Mouse (Mus musculus): ENCODE data around the gene Dip2a.

DNA sequence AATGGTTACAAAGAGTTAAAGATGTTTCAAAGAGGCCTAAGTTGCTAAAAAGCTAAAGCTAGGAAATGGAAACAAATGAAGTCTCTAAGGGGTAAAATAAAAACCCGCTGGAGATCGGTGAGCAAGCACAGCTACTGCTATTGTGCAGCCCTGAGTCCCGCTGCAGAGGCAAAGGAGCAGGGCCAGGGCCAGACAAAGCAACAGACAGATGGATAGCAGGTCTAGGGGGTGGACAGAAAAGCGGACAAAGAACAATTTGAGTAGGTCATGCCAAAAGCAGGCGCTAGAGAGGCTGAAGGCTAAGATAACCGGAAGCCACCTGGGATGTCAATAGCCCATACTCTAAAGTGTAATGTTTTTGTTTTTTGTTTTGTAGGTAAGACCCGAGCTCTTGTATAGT is 94.2 kb downstream of the Dip2a start:
- no peak for TF ChIP-seq CTCF (IDR thresholded peaks at IDR 0.05)
- no peak for TF ChIP-seq POLR2A (IDR thresholded peaks at IDR 0.05; ENCODE audit: insufficient read depth, low read depth, low read length)
- TF ChIP-seq EP300 (IDR thresholded peaks at IDR 0.05; ENCODE audit: insufficient read depth, low read depth, low read length): no peak

Measured in heart, adult 2 months (tissue).